Mouse (Mus musculus) small intestine, adult 2 months (tissue): ENCODE measurements around the gene Ablim2. TPM values are rescaled to one million over a fixed set of nuclear protein-coding genes. Genes with fewer than 3 reads are reported as not detected.

Experiments used
- H3K27ac ChIP-seq: fragments of 200-500 bp; 2 replicates; pipeline ENCODE4 v1.5.1; 2012; ENCODE audit warnings: low read depth, low read length, control low read depth, inconsistent platforms; ENCODE audit not compliant: insufficient read depth
- H3K27me3 ChIP-seq: fragments of 200-500 bp; 2 replicates; pipeline ENCODE4 v1.6.1; 2012; ENCODE audit warnings: mild to moderate bottlenecking, moderate library complexity, low read length, inconsistent platforms; ENCODE audit not compliant: control insufficient read depth, insufficient read depth
- H3K36me3 ChIP-seq: fragments of 200-500 bp; 2 replicates; pipeline ENCODE4 v1.6.1; 2012; ENCODE audit warnings: mild to moderate bottlenecking, low read length, control low read depth, inconsistent platforms; ENCODE audit not compliant: control insufficient read depth, insufficient read depth
- H3K4me1 ChIP-seq: fragments of 200-500 bp; 2 replicates; pipeline ENCODE4 v1.6.1; 2012; ENCODE audit warnings: low read length, inconsistent platforms, mixed read lengths; ENCODE audit not compliant: control insufficient read depth, insufficient read depth, insufficient read length
- H3K4me3 ChIP-seq: fragments of 200-500 bp; 2 replicates; pipeline ENCODE4 v1.5.1; 2012; ENCODE audit warnings: low read depth, mild to moderate bottlenecking, control low read depth, inconsistent platforms, low read length, moderate library complexity
- CTCF ChIP-seq: fragments of 200-500 bp; IDR thresholded peaks from 2 replicates; pipeline ENCODE4 v1.5.1; 2012; ENCODE audit warnings: low read depth, mild to moderate bottlenecking, control low read depth, inconsistent platforms, low read length, moderate library complexity, mixed read lengths; ENCODE audit not compliant: insufficient replicate concordance, insufficient read length; ENCODE audit errors: extremely low read depth
- POLR2A ChIP-seq: fragments of 200-500 bp; IDR thresholded peaks from 2 replicates; pipeline ENCODE4 v1.6.1; 2012; ENCODE audit warnings: low read depth, mild to moderate bottlenecking, control low read depth, inconsistent platforms, low read length, moderate library complexity
- WGBS: fragments of 180-500 bp; shearing (Covaris S2); methylation state at CpG from one replicate; pipeline ENCODE4 v1.1.7; 2018; 5-methylcytosine and 5-hydroxymethylcytosine counted together
- polyA plus RNA-seq: library from polyadenylated mRNA; depleted of rRNA; stranded (reverse); fragments of >200 nt; gene quantifications from 2 replicates; pipeline ENCODE4 v1.2.3, GENCODE M21; 2012

Ablim2 gene
- polyA plus RNA-seq, 1 experiment: 9.1 TPM

DNA sequence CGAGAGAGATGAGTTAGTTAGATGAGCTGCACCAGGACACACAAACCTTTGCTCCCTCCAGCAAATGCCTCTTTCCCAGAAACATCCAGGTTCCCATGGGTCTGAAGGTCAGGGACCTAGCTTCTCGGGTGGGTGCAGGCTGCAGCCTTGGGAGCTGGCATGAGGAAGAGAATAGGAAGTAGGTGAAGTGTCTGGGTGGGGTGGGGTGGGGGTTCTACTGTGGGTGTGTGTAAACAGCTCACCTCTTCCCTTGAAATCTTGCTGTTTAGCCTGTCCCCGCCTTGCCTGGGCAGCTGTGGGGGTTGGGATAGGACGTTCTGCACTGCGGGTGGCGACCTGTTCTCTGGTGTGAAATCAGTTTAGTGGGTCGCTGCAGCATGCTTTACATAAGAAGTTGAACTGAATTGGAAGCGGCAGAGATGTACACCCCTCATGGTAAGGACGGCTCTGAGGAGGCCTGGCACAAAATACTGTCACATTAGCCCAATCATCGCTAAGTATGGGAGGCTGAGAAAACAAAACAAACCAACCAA lies 25.0 kb downstream of the Ablim2 start:
- no peaks in the 10 kb centered on the region for H3K36me3 ChIP-seq
- WGBS: 42% methylated on average over 10 of the region's 10 CpGs

GRCm38 (mm10) chr5:35785853-35786252 lies 28.2 kb downstream of the Ablim2 start:
- Histone ChIP-seq H3K36me3 (no peaks in the 10 kb centered on the region), H3K27me3 (peaks cover 8% of the 10 kb centered on the region; the same call in 1 of the 2 replicates), H3K27ac (no peak overlapping the region), H3K4me3 (no peak overlapping the region), H3K4me1 (peaks cover 2% of the 10 kb centered on the region)
- 32% methylated on average over 7 of the region's 7 CpGs for WGBS
- TF ChIP-seq CTCF: no peak
- no peak for TF ChIP-seq POLR2A

More for the DNA sequence above, 25.0 kb downstream of the Ablim2 start:
- Histone ChIP-seq H3K4me3 (no peak overlapping the region), H3K4me1 (no peaks in the 10 kb centered on the region; the same call in 1 of the 2 replicates), H3K27ac (no peak overlapping the region), H3K27me3 (peaks cover 4% of the 10 kb centered on the region; the same call in 1 of the 2 replicates)
- TF ChIP-seq CTCF: no peak
- TF ChIP-seq POLR2A: no peak

DNA sequence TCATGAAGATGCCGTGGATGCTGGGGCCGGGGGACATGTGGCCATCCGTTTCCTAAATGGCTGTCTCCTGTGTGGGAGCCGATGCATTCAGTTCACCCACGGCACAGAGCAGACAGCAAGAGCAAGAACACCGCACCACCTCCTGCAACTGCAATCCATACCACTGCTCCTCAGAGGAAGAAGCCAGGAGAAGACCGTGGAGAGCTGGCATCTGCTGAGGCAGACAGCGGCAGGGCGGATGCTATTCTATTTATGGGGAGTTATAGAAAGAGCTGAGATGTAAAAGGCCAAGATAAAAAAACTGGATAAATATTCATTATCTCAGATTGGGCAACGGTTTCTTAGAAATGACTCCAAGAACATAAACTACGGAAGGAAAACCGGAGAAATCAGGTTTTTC lies 30.2 kb downstream of the Ablim2 start:
- Histone ChIP-seq H3K27ac (no peak overlapping the region), H3K4me3 (no peak overlapping the region), H3K4me1 (peaks cover 7% of the 10 kb centered on the region), H3K36me3 (no peaks in the 10 kb centered on the region), H3K27me3 (peaks cover 8% of the 10 kb centered on the region; the same call in 1 of the 2 replicates)
- TF ChIP-seq CTCF: no peak
- TF ChIP-seq POLR2A: no peak
- 83% methylated on average over 12 of the region's 12 CpGs for WGBS

DNA sequence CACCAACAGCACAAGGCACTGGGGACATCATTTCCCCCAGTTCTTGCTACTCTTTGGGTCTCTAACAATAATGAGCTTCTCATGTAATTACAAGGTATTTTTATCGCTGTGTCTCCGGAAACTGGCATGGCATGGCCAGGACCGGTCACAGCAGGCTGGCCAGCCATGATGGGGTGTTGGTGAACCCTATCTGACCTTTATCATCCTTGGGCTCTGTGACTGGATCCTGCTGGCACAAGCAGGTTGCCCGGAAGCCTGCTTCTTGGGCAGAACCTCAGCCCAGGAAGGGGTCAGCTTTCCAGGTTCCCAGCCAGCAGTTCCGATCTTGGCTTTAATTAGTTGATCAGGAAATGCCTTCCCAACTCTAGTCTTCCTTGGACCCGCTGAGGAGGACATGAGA lies 31.0 kb downstream of the Ablim2 start:
- H3K27ac ChIP-seq: no peak overlapping the region
- WGBS: 81% methylated on average over 6 of the region's 6 CpGs

GRCm38 (mm10) chr5:35789697-35790096 lies 32.0 kb downstream of the Ablim2 start:
- H3K27ac ChIP-seq: no peak overlapping the region
- no peak overlapping the region for H3K4me3 ChIP-seq
- 55% methylated on average over 3 of the region's 3 CpGs for WGBS
- peaks cover 8% of the 10 kb centered on the region; the same call in 1 of the 2 replicates for H3K27me3 ChIP-seq
- no peaks in the 10 kb centered on the region for H3K36me3 ChIP-seq
- peaks cover 7% of the 10 kb centered on the region for H3K4me1 ChIP-seq
- TF ChIP-seq CTCF (no peak), POLR2A (no peak)

More for the DNA sequence above, 31.0 kb downstream of the Ablim2 start:
- H3K4me1 ChIP-seq: peaks cover 7% of the 10 kb centered on the region
- H3K4me3 ChIP-seq: no peak overlapping the region
- TF ChIP-seq CTCF (no peak), POLR2A (no peak)
- H3K36me3 ChIP-seq: no peaks in the 10 kb centered on the region
- peaks cover 8% of the 10 kb centered on the region; the same call in 1 of the 2 replicates for H3K27me3 ChIP-seq

DNA sequence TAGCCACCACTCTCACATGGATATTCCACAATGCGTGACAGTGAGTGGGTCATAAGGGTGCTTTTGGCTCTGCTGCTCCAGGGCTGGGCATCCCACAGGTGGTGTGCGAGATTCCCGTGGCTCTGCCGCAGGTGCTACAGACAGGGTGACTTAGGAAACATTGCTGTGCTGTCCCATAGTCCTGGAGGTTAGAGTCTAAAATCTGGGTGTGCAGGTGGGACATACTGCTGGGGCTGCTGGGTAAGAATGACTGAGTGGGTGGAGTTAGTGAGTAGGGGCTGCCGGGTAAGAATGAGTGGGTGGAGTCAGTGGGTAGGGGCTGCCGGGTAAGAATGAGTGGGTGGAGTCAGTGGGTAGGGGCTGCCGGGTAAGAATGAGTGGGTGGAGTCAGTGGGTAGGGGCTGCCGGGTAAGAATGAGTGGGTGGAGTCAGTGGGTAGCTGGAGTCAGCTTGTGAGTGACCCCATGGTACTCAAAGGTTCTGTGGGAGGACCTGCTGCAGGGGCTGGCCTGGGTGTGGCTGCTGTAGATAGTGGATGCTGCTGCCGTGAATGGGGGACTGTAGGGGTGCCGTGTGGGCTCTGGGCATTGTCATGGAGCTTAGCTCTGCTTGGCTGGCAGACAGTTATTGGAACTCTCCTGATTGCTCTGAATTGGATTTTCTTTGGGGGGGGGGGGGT lies 32.8 kb downstream of the Ablim2 start:
- TF ChIP-seq POLR2A (no peak), CTCF (no peak)
- 17% methylated on average over 10 of the region's 10 CpGs for WGBS
- Histone ChIP-seq H3K27me3 (peaks cover 8% of the 10 kb centered on the region; the same call in 1 of the 2 replicates), H3K36me3 (no peaks in the 10 kb centered on the region), H3K4me1 (peaks cover 7% of the 10 kb centered on the region), H3K4me3 (no peak overlapping the region), H3K27ac (no peak overlapping the region)

GRCm38 (mm10) chr5:35793971-35794370 lies 36.3 kb downstream of the Ablim2 start:
- Histone ChIP-seq H3K27ac (no peak overlapping the region), H3K4me3 (no peak overlapping the region), H3K4me1 (peaks cover 7% of the 10 kb centered on the region; the same call in 1 of the 2 replicates), H3K36me3 (no peaks in the 10 kb centered on the region), H3K27me3 (peaks cover 4% of the 10 kb centered on the region; the same call in 1 of the 2 replicates)
- no peak for TF ChIP-seq POLR2A
- no peak for TF ChIP-seq CTCF
- WGBS: 83% methylated on average over 4 of the region's 4 CpGs
